Comparison of ENCODE assay signal across 8 mouse cellular contexts in the genomic region with DNA sequence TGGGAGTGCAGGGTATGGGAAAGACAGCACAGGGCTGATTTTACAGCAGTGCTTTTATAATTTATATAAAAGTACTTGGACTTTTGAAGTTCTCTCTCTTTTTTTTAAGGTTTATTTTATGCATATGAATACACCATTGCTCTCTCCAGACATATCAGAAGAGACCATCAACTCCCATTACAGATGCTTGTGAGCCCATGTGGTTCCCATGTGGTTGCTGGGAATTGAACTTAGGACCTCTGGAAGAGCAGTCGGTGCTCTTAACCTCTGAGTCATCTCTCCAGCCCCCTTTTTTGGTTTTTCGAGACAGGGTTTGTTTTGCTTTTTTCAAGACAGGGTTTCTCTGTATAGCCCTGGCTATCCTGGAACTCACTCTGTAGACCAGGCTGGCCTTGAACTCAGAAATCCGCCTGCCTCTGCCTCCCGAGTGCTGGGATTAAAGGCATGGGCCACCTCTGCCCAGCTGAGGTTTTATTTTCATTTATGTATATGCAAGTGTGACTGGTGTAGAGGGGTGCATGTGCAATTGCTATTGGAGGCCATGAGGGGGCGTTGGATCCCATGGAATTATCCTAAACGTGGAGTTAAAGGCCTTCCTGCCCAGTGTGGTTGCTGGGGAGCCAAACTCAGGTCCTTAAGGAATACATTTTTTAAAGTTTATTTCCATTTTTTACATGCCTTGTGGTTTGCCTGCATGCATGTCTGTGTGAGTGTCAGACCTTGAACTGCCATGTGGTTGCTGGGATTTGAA. TPM values are rescaled to one million over a fixed set of nuclear protein-coding genes. Genes with fewer than 3 reads are reported as not detected.
DNase-seq lines count a peak whose midpoint lies in the region; ATAC-seq and TF ChIP-seq lines count a peak whose summit lies in the region.

No protein-coding gene starts in this region.

- peak overlapping the region; percentile 66 to 83 for H3K4me3 ChIP-seq in heart, embryonic 14.5 days (ENCODE audit: control insufficient read depth in 1 of 2, insufficient read depth in 1 of 2, low read depth in 1 of 2, low read length in 2 of 2)
- H3K4me3 ChIP-seq in G1E (ENCODE audit: low read depth, low read length), result peak overlapping the region; percentile 92
- peak overlapping the region; percentile 83 for H3K4me3 ChIP-seq in hindbrain, embryonic 13.5 days
- H3K4me3 ChIP-seq in midbrain, embryonic 12.5 days, result peak overlapping the region; percentile 75

- H3K9ac ChIP-seq in heart, embryonic 14.5 days (ENCODE audit: low read length), result peak overlapping the region; percentile 96
- H3K9ac ChIP-seq in hindbrain, embryonic 13.5 days, result peak overlapping the region; percentile 96
- H3K9ac ChIP-seq in midbrain, embryonic 12.5 days (replicated peaks), result peak overlapping the region; percentile 93

- H3K9me3 ChIP-seq in heart, embryonic 14.5 days (ENCODE audit: control insufficient read depth, low read length), result no peaks in the 10 kb centered on the region
- no peaks in the 10 kb centered on the region for H3K9me3 ChIP-seq in G1E (replicated peaks)
- no peaks in the 10 kb centered on the region for H3K9me3 ChIP-seq in hindbrain, embryonic 13.5 days
- no peaks in the 10 kb centered on the region for H3K9me3 ChIP-seq in midbrain, embryonic 12.5 days

- WGBS in heart, embryonic 14.5 days, result 71% methylated on average over 6 of the region's 6 CpGs
- 72% methylated on average over 6 of the region's 6 CpGs for WGBS in hindbrain, embryonic 13.5 days
- WGBS in midbrain, embryonic 12.5 days, result 73% methylated on average over 6 of the region's 6 CpGs

- peaks cover 51% of the 10 kb centered on the region for H3K36me3 ChIP-seq in heart, embryonic 14.5 days (ENCODE audit: control insufficient read depth, insufficient read depth, low read length)
- H3K36me3 ChIP-seq in G1E (replicated peaks), result peaks cover 74% of the 10 kb centered on the region
- H3K36me3 ChIP-seq in hindbrain, embryonic 13.5 days, result peaks cover 45% of the 10 kb centered on the region
- H3K36me3 ChIP-seq in midbrain, embryonic 12.5 days, result peaks cover 33% of the 10 kb centered on the region

- H3K27ac ChIP-seq in heart, embryonic 14.5 days (replicated peaks in 1 of 2; ENCODE audit: control insufficient read depth in 1 of 2, insufficient read depth in 1 of 2, low read depth in 2 of 2, low read length in 2 of 2), result no peak overlapping the region
- no peak overlapping the region for H3K27ac ChIP-seq in hindbrain, embryonic 13.5 days
- no peak overlapping the region for H3K27ac ChIP-seq in midbrain, embryonic 12.5 days (replicated peaks)

- no peaks in the 10 kb centered on the region for H3K27me3 ChIP-seq in heart, embryonic 14.5 days (ENCODE audit: control insufficient read depth, insufficient read depth, low read length)
- H3K27me3 ChIP-seq in G1E (ENCODE audit: insufficient read depth, low read length), result no peaks in the 10 kb centered on the region
- H3K27me3 ChIP-seq in hindbrain, embryonic 13.5 days, result no peaks in the 10 kb centered on the region
- no peaks in the 10 kb centered on the region for H3K27me3 ChIP-seq in midbrain, embryonic 12.5 days

- no peak for DNase-seq in heart, adult 8-10 months (ENCODE audit: low spot score)
- no peak for DNase-seq in G1E (ENCODE audit: low spot score)
- no peak for DNase-seq in layer of hippocampus, adult 18-20 months (ENCODE audit: low spot score in 2 of 2)
- DNase-seq in frontal cortex, postnatal 36 days (ENCODE audit: low spot score in 2 of 2), result no peak
- no peak for DNase-seq in ovary, adult 18-20 months (ENCODE audit: low spot score)

- no peak for ATAC-seq in heart, embryonic 14.5 days (ENCODE audit: insufficient number of reproducible peaks, insufficient read depth, low FRiP score, low read depth)
- ATAC-seq in G1E (ENCODE audit: extremely low read depth, insufficient number of reproducible peaks, low FRiP score, poor library complexity, severe bottlenecking), result no peak
- no peak for ATAC-seq in hindbrain, embryonic 13.5 days (ENCODE audit: low FRiP score)
- no peak for ATAC-seq in midbrain, embryonic 12.5 days (ENCODE audit: low FRiP score, low read depth)

- peaks cover 4 to 9% of the 10 kb centered on the region in 2 experiments for H3K4me1 ChIP-seq in heart, embryonic 14.5 days (ENCODE audit: control insufficient read depth in 2 of 2, insufficient read depth in 2 of 2, low read length in 2 of 2)
- peaks cover 49% of the 10 kb centered on the region for H3K4me1 ChIP-seq in G1E (ENCODE audit: insufficient read depth, low read depth, low read length)
- H3K4me1 ChIP-seq in hindbrain, embryonic 13.5 days (replicated peaks), result peaks cover 21% of the 10 kb centered on the region
- H3K4me1 ChIP-seq in midbrain, embryonic 12.5 days, result peaks cover 17% of the 10 kb centered on the region

- TF ChIP-seq CTCF in G1E (IDR thresholded peaks at IDR 0.05; ENCODE audit: low read depth, low read length), result peak; percentile 58

- H3K4me2 ChIP-seq in heart, embryonic 14.5 days (ENCODE audit: low read length), result peak overlapping the region; percentile 88
- H3K4me2 ChIP-seq in hindbrain, embryonic 13.5 days, result peak overlapping the region; percentile 90
- peak overlapping the region; percentile 98 for H3K4me2 ChIP-seq in midbrain, embryonic 12.5 days (replicated peaks)

RNA-seq across cellular contexts. Expression of gene Ccdc137, which starts 1.1 kb away (rescaled TPM):
- 19.5 and 20.2 TPM in 2 replicates for polyA plus RNA-seq in heart, embryonic 14.5 days (2014; fragmentation: Nextera tagmentation; extraction: Ambion mirVana)
- 1 to 10 TPM; 5.7 to 8.0 (median 7.1) TPM for total RNA-seq in heart, adult 8-10 months (2022)
- total RNA-seq in G1E (2014; fragmentation: Nextera tagmentation) (32.4 and 41.7 TPM in 2 replicates), G1E (2017) (41.2 and 42.8 TPM in 2 replicates)
- 44.7 and 55.5 TPM in 2 replicates for polyA plus RNA-seq in G1E (2012)
- 26.3 and 27.3 TPM in 2 replicates for polyA plus RNA-seq in hindbrain, embryonic 13.5 days (2015; fragmentation: Nextera tagmentation; extraction: Ambion mirVana)
- 30.1 and 35.1 TPM in 2 replicates for polyA plus RNA-seq in midbrain, embryonic 12.5 days (2016; fragmentation: Nextera tagmentation; extraction: Ambion mirVana)
- 10 to 100 TPM; 24.6 to 32.9 TPM for total RNA-seq in layer of hippocampus, adult 18-20 months (2021)

RNA-seq across cellular contexts. Expression of gene Oxld1, which starts 1.2 kb away (rescaled TPM):
- 24.9 and 26.0 TPM in 2 replicates for polyA plus RNA-seq in heart, embryonic 14.5 days (2014; fragmentation: Nextera tagmentation; extraction: Ambion mirVana)
- 10 to 100 TPM; 64.4 to 76.6 (median 70.0) TPM for total RNA-seq in heart, adult 8-10 months (2022)
- total RNA-seq in G1E (2014; fragmentation: Nextera tagmentation), result 15.2 and 17.4 TPM in 2 replicates
- total RNA-seq in G1E (2017), result 24.9 and 25.6 TPM in 2 replicates
- 16.7 and 17.1 TPM in 2 replicates for polyA plus RNA-seq in G1E (2012)
- polyA plus RNA-seq in hindbrain, embryonic 13.5 days (2015; fragmentation: Nextera tagmentation; extraction: Ambion mirVana), result 10.5 and 10.6 TPM in 2 replicates
- 11.7 and 11.9 TPM in 2 replicates for polyA plus RNA-seq in midbrain, embryonic 12.5 days (2016; fragmentation: Nextera tagmentation; extraction: Ambion mirVana)
- total RNA-seq in layer of hippocampus, adult 18-20 months (2021), result 10 to 100 TPM; 13.1 to 13.5 TPM

RNA-seq across cellular contexts. Expression of gene Pde6g, which starts 5.7 kb away (rescaled TPM):
- 0.23 TPM in 1 of 2 replicates, not detected in the other for polyA plus RNA-seq in heart, embryonic 14.5 days (2014; fragmentation: Nextera tagmentation; extraction: Ambion mirVana)
- under 1 TPM; 0.34 to 0.89 (median 0.66) TPM for total RNA-seq in heart, adult 8-10 months (2022)
- total RNA-seq in G1E (2014; fragmentation: Nextera tagmentation) (1.7 and 3.5 TPM in 2 replicates), G1E (2017) (0.23 and 0.33 TPM in 2 replicates)
- 0.18 and 0.23 TPM in 2 replicates for polyA plus RNA-seq in G1E (2012)
- polyA plus RNA-seq in hindbrain, embryonic 13.5 days (2015; fragmentation: Nextera tagmentation; extraction: Ambion mirVana), result 0.36 and 0.44 TPM in 2 replicates
- polyA plus RNA-seq in midbrain, embryonic 12.5 days (2016; fragmentation: Nextera tagmentation; extraction: Ambion mirVana), result 0.20 TPM in 1 of 2 replicates, not detected in the other
- total RNA-seq in layer of hippocampus, adult 18-20 months (2021), result under 1 TPM; 0.43 to 0.82 TPM

RNA-seq across cellular contexts. Expression of gene Arl16, which starts 8.4 kb away (rescaled TPM):
- polyA plus RNA-seq in heart, embryonic 14.5 days (2014; fragmentation: Nextera tagmentation; extraction: Ambion mirVana), result 40.0 and 44.4 TPM in 2 replicates
- total RNA-seq in heart, adult 8-10 months (2022), result 10 to 100 TPM; 10.7 to 12.1 (median 11.8) TPM
- 18.0 and 24.5 TPM in 2 replicates for total RNA-seq in G1E (2014; fragmentation: Nextera tagmentation)
- 17.0 and 24.5 TPM in 2 replicates for total RNA-seq in G1E (2017)
- 21.0 and 26.0 TPM in 2 replicates for polyA plus RNA-seq in G1E (2012)
- polyA plus RNA-seq in hindbrain, embryonic 13.5 days (2015; fragmentation: Nextera tagmentation; extraction: Ambion mirVana), result 58.9 and 63.2 TPM in 2 replicates
- polyA plus RNA-seq in midbrain, embryonic 12.5 days (2016; fragmentation: Nextera tagmentation; extraction: Ambion mirVana), result 56.4 and 58.8 TPM in 2 replicates
- 10 to 100 TPM; 53.0 to 53.6 TPM for total RNA-seq in layer of hippocampus, adult 18-20 months (2021)

RNA-seq across cellular contexts. Expression of gene Tspan10, which starts 16.6 kb away (rescaled TPM):
- polyA plus RNA-seq in heart, embryonic 14.5 days (2014; fragmentation: Nextera tagmentation; extraction: Ambion mirVana), result not detected in 2 replicates
- total RNA-seq in heart, adult 8-10 months (2022), result 1 to 10 TPM in 3 of 4 experiments, under 1 TPM in 1; 0.52 to 2.4 (median 1.4) TPM
- total RNA-seq in G1E (2014; fragmentation: Nextera tagmentation), result 0.68 TPM in 1 of 2 replicates, not detected in the other
- total RNA-seq in G1E (2017), result not detected in 2 replicates
- polyA plus RNA-seq in G1E (2012), result not detected in 2 replicates
- not detected in 2 replicates for polyA plus RNA-seq in hindbrain, embryonic 13.5 days (2015; fragmentation: Nextera tagmentation; extraction: Ambion mirVana)
- not detected in 2 replicates for polyA plus RNA-seq in midbrain, embryonic 12.5 days (2016; fragmentation: Nextera tagmentation; extraction: Ambion mirVana)
- not detected for total RNA-seq in layer of hippocampus, adult 18-20 months (2021)
